Comparison of ENCODE assay signal across 20 mouse cellular contexts in the genomic region with DNA sequence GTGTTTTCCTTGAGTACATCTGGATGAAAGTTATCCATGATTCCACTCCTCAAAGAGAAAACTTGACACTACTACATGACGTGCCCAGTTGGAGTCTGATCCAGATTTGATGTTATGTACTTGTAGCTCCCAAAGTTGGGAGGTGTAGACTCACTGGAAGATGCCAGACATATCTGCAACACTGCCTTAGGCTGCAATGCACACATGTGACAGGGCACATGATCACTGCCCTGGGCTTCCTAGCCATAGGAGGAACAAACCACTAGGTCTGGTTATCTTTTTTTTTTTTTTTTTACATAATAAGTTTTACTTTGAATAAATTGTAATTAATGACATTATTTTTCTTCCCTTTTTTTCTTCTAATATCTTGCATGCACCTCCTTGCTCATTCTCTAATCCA.
DNase-seq lines count a peak whose midpoint lies in the region; ATAC-seq and TF ChIP-seq lines count a peak whose summit lies in the region.
"Had no signal": no experiment of that assay in that cellular context is flagged by ENCODE, and none has a peak within 500 bp of the region (broad histone marks: within the 10 kb centered on the region; RNA-seq: fewer than 3 reads in every experiment).

No protein-coding gene starts in this region.

- 68% methylated on average over 1 of the region's 1 CpGs for WGBS in heart, embryonic 10.5 days
- 73% methylated on average over 1 of the region's 1 CpGs for WGBS in heart, embryonic 11.5 days (ENCODE audit: insufficient replicate concordance)
- 81% methylated on average over 1 of the region's 1 CpGs for WGBS in liver, postnatal 0 days (ENCODE audit: insufficient replicate concordance)

- peaks cover 32% of the 10 kb centered on the region for H3K4me1 ChIP-seq in heart, embryonic 10.5 days
- peaks cover 22% of the 10 kb centered on the region for H3K4me1 ChIP-seq in heart, embryonic 11.5 days (ENCODE audit: control insufficient read depth, insufficient read depth, low read length)
- peaks cover 25% of the 10 kb centered on the region for H3K4me1 ChIP-seq in liver, postnatal 0 days (ENCODE audit: insufficient read depth)

- no peaks in the 10 kb centered on the region for H3K36me3 ChIP-seq in heart, embryonic 10.5 days
- no peaks in the 10 kb centered on the region for H3K36me3 ChIP-seq in heart, embryonic 11.5 days (ENCODE audit: control insufficient read depth, insufficient read depth, low read length)
- no peaks in the 10 kb centered on the region for H3K36me3 ChIP-seq in liver, postnatal 0 days (replicated peaks; ENCODE audit: insufficient read depth, low read length)
- H3K36me3 ChIP-seq: embryonic facial prominence, embryonic 10.5 days; embryonic facial prominence, embryonic 12.5 days; forebrain, embryonic 15.5 days had no signal

- no peak overlapping the region for H3K27ac ChIP-seq in heart, embryonic 10.5 days
- H3K27ac ChIP-seq in heart, embryonic 11.5 days (ENCODE audit: low read depth, low read length) = no peak overlapping the region
- no peak overlapping the region for H3K27ac ChIP-seq in liver, postnatal 0 days (ENCODE audit: low read depth)
- H3K27ac ChIP-seq: embryonic facial prominence, embryonic 10.5 days; embryonic facial prominence, embryonic 12.5 days; forebrain, embryonic 13.5 days; forebrain, embryonic 15.5 days had no signal

- H3K27me3 ChIP-seq in heart, embryonic 10.5 days (ENCODE audit: insufficient read depth, poor library complexity, severe bottlenecking) = no peaks in the 10 kb centered on the region
- no peaks in the 10 kb centered on the region for H3K27me3 ChIP-seq in heart, embryonic 11.5 days (ENCODE audit: control insufficient read depth, insufficient read depth, low read length)
- no peaks in the 10 kb centered on the region for H3K27me3 ChIP-seq in liver, postnatal 0 days (ENCODE audit: insufficient read depth, low read length)
- H3K27me3 ChIP-seq: embryonic facial prominence, embryonic 12.5 days; forebrain, embryonic 13.5 days; forebrain, embryonic 15.5 days; Patski had no signal

- H3K9ac ChIP-seq in heart, embryonic 11.5 days (ENCODE audit: low read depth, low read length) = no peak overlapping the region
- H3K9ac ChIP-seq in liver, postnatal 0 days (replicated peaks) = no peak overlapping the region
- H3K9ac ChIP-seq: embryonic facial prominence, embryonic 12.5 days; forebrain, embryonic 13.5 days; forebrain, embryonic 15.5 days; forebrain, postnatal 0 days had no signal

- TF ChIP-seq EP300 in liver, postnatal 0 days (IDR thresholded peaks at IDR 0.05; ENCODE audit: low read depth) = no peak

- ATAC-seq in heart, embryonic 11.5 days (replicated peaks; ENCODE audit: insufficient number of reproducible peaks, low FRiP score, low TSS enrichment) = no peak
- ATAC-seq in liver, postnatal 0 days = no peak
- ATAC-seq: activated CD4-positive, CD25-positive, alpha-beta regulatory T cell, adult 4 months; forebrain, embryonic 13.5 days; forebrain, embryonic 15.5 days; forebrain, postnatal 0 days; Patski had no signal

- H3K9me3 ChIP-seq in heart, embryonic 10.5 days = no peaks in the 10 kb centered on the region
- H3K9me3 ChIP-seq in heart, embryonic 11.5 days (replicated peaks; ENCODE audit: control insufficient read depth, low read length) = no peaks in the 10 kb centered on the region
- no peaks in the 10 kb centered on the region for H3K9me3 ChIP-seq in liver, postnatal 0 days (ENCODE audit: low read length)
- H3K9me3 ChIP-seq: embryonic facial prominence, embryonic 10.5 days; embryonic facial prominence, embryonic 12.5 days; forebrain, embryonic 13.5 days; forebrain, embryonic 15.5 days had no signal

- TF ChIP-seq CTCF in liver, postnatal 0 days (IDR thresholded peaks at IDR 0.05; ENCODE audit: low read depth) = no peak

- peak; percentile 43 for DNase-seq in heart, embryonic 10.5 days (ENCODE audit: low spot score)
- DNase-seq in liver, postnatal 0 days = peak; percentile 2
- DNase-seq in liver = no peak
- no peak for DNase-seq in layer of hippocampus, postnatal 36 days
- DNase-seq: adrenal gland, adult 8-10 months; adrenal gland, postnatal 14 days; adrenal gland, postnatal 36 days; cerebellum, adult 11-12 months; cerebellum, adult 2 months; cerebellum, adult 9-10 months; cerebellum, postnatal 10 days; cerebellum, postnatal 25 days; forebrain, postnatal 0 days had no signal

- H3K4me3 ChIP-seq in heart, embryonic 10.5 days = no peak overlapping the region
- H3K4me3 ChIP-seq in heart, embryonic 11.5 days (ENCODE audit: low read depth, low read length) = no peak overlapping the region
- no peak overlapping the region for H3K4me3 ChIP-seq in liver, postnatal 0 days (ENCODE audit: low read depth, low read length)
- H3K4me3 ChIP-seq: embryonic facial prominence, embryonic 10.5 days; embryonic facial prominence, embryonic 12.5 days; forebrain, embryonic 13.5 days; forebrain, embryonic 15.5 days had no signal

- H3K4me2 ChIP-seq in heart, embryonic 11.5 days = no peak overlapping the region
- H3K4me2 ChIP-seq in liver, postnatal 0 days (ENCODE audit: low read depth, low read length) = no peak overlapping the region
- H3K4me2 ChIP-seq: embryonic facial prominence, embryonic 12.5 days; forebrain, embryonic 13.5 days; forebrain, embryonic 15.5 days had no signal

Comparison
In these comparisons a context has a peak if more than half of its experiments do, and no peak if none do; other contexts are left out.
1. DNase-seq: peak in heart, embryonic 10.5 days (single experiment) and liver, postnatal 0 days (single experiment); none in liver (single experiment) and layer of hippocampus, postnatal 36 days (0 of 2).